Mouse (Mus musculus): ENCODE data around the gene Phf1.
"Not testable (repeated sequence)": the region's sequence is repeated elsewhere in the genome, so short reads cannot be mapped to it uniquely, and the experiment has no call there.

DNA sequence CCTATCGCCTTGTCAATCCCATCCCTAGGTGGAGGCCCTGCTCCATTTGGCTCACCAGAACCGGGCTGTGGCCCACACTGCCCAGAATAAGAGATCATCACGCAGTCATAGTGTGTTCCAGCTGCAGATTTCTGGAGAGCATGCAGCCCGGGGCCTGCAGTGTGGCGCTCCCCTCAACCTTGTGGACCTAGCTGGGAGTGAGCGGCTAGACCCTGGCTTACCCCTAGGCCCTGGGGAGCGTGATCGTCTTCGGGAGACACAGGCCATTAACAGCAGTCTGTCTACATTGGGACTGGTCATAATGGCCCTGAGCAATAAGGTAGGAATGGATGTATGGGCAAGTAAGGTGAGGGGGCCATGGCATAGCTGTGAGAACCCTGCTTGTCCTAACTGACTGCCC is 7.4 kb upstream of the Phf1 start:
- not testable (repeated sequence) for TF ChIP-seq POLR2A (IDR thresholded peaks at IDR 0.05; ENCODE audit: insufficient read length, low read depth); MYOD1 (IDR thresholded peaks at IDR 0.05; ENCODE audit: control insufficient read depth in 1 of 3, insufficient read length in 2 of 3, low read depth in 2 of 3); MAX (IDR thresholded peaks at IDR 0.05; ENCODE audit: low read depth); TCF12 (IDR thresholded peaks at IDR 0.05; ENCODE audit: insufficient read depth, poor library complexity, severe bottlenecking); E2F4 (IDR thresholded peaks at IDR 0.05; ENCODE audit: insufficient read depth); USF1 (IDR thresholded peaks at IDR 0.05; ENCODE audit: low read depth); POLR2AphosphoS2 (IDR thresholded peaks at IDR 0.05; ENCODE audit: insufficient read length, low read depth); CEBPB (IDR thresholded peaks at IDR 0.05; ENCODE audit: insufficient read depth, poor library complexity, severe bottlenecking); MYOG (IDR thresholded peaks at IDR 0.05; ENCODE audit: control insufficient read depth in 1 of 3, insufficient read depth in 1 of 3, insufficient read length in 2 of 3, low read depth in 2 of 3); SRF (IDR thresholded peaks at IDR 0.05; ENCODE audit: control insufficient read depth, insufficient read length, low read depth); TCF3 (IDR thresholded peaks at IDR 0.05; ENCODE audit: insufficient read length, low read depth)

Measured in myocyte (in vitro differentiated cells).